Mouse (Mus musculus) liver, embryonic 14.5 days (tissue): Measurements from ENCODE around the gene Gprc5b. TPM values are rescaled to one million over a fixed set of nuclear protein-coding genes. Genes with fewer than 3 reads are reported as not detected.

Source experiments
- ATAC-seq: fragments of 200-750 bp; cut with Nextera tagmentation; 2 replicates; pipeline ENCODE4 v1.8.0; 2017; ENCODE audit warnings: moderate number of reproducible peaks, mild to moderate bottlenecking, moderate library complexity; ENCODE audit not compliant: insufficient read depth
- DNase-seq, 3 experiments: peaks; one replicate each; pipeline ENCODE4 v3.0.0-alpha.2; 2012 to 2013; ENCODE audit warnings: low read depth in 3 of 3, low spot score in 3 of 3
- H3K27ac ChIP-seq: fragments of 300-500 bp; sonication (generic); 2 replicates; pipeline ENCODE4 v1.5.1; 2014; ENCODE audit warnings: moderate library complexity, mild to moderate bottlenecking, control low read depth, inconsistent platforms
- H3K27me3 ChIP-seq: fragments of 300-500 bp; sonication (generic); 2 replicates; pipeline ENCODE4 v1.6.1; 2014; ENCODE audit warnings: mild to moderate bottlenecking, low read length, moderate library complexity; ENCODE audit not compliant: control insufficient read depth, insufficient read depth
- H3K36me3 ChIP-seq: fragments of 300-500 bp; sonication (generic); replicated peaks from 2 replicates; pipeline ENCODE4 v1.6.1; 2014; ENCODE audit warnings: low read depth; ENCODE audit not compliant: control insufficient read depth, insufficient read depth
- H3K4me1 ChIP-seq, 2 experiments: fragments of 200-500 bp in 1 of 2; fragments of 300-500 bp in 1 of 2; sonication (generic) in 1 of 2; replicated peaks; 2 replicates each; pipeline ENCODE4 v1.6.1; 2012 to 2014; ENCODE audit warnings: antibody characterized with exemption in 1 of 2, inconsistent platforms in 1 of 2, low read length in 1 of 2; ENCODE audit not compliant: control insufficient read depth in 2 of 2, insufficient read depth in 2 of 2
- H3K4me2 ChIP-seq: fragments of 300-500 bp; sonication (generic); 2 replicates; pipeline ENCODE4 v1.6.1; 2014; ENCODE audit warnings: low read depth, mild to moderate bottlenecking, control low read depth, moderate library complexity
- H3K4me3 ChIP-seq, 2 experiments: fragments of 200-500 bp in 1 of 2; fragments of 300-500 bp in 1 of 2; sonication (generic) in 1 of 2; 2 replicates each; pipeline ENCODE4 v1.5.1; 2012 to 2014; ENCODE audit warnings: low read depth in 2 of 2, low read length in 2 of 2, mild to moderate bottlenecking in 2 of 2, control low read depth in 1 of 2, inconsistent platforms in 1 of 2, moderate library complexity in 1 of 2; ENCODE audit not compliant: insufficient read depth in 1 of 2
- H3K9ac ChIP-seq: fragments of 300-500 bp; sonication (generic); replicated peaks from 2 replicates; pipeline ENCODE4 v1.6.1; 2014; ENCODE audit warnings: mild to moderate bottlenecking, control low read depth, moderate library complexity
- H3K9me3 ChIP-seq: fragments of 300-500 bp; sonication (generic); 2 replicates; pipeline ENCODE4 v1.6.1; 2016; ENCODE audit warnings: low read length, mixed read lengths; ENCODE audit not compliant: control insufficient read depth
- CTCF ChIP-seq: IDR thresholded peaks from 2 replicates; pipeline ENCODE4 v1.5.1; 2016; ENCODE audit warnings: antibody characterized with exemption, low read depth, control low read depth
- EP300 ChIP-seq: IDR thresholded peaks from 2 replicates; pipeline ENCODE4 v1.6.1; 2016; ENCODE audit warnings: antibody characterized with exemption, low read depth
- WGBS: fragments of 180-500 bp; shearing (Covaris S2); extraction: QIAGEN DNeasy Blood & Tissue Kit; methylation state at CpG from one replicate; pipeline ENCODE4 v1.1.7; 2014; ENCODE audit not compliant: insufficient replicate concordance; 5-methylcytosine and 5-hydroxymethylcytosine counted together
- polyA plus RNA-seq, 2 experiments: library from polyadenylated mRNA; depleted of rRNA in 1 of 2; stranded (reverse) in 1 of 2; unstranded in 1 of 2; fragments of >200 nt; fragmentation: Nextera tagmentation in 1 of 2; extraction: Ambion mirVana in 1 of 2; gene quantifications; 2 replicates each; pipeline versions ENCODE4 v1.2.1 to v1.2.3; 2012 to 2014

The Gprc5b gene
- polyA plus RNA-seq, 2 experiments: 0.30 to 0.76 TPM

GRCm38 (mm10) chr7:119001965-119002364 lies 7.0 kb upstream of the Gprc5b start:
- DNase-seq: no peak
- WGBS: 71% methylated on average over 2 of the region's 2 CpGs

GRCm38 (mm10) chr7:118999857-119000256 lies 4.8 kb upstream of the Gprc5b start:
- Histone ChIP-seq H3K27ac (no peak overlapping the region), H3K4me1 (peaks cover 0 to 6% of the 10 kb centered on the region in 2 experiments; a peak in 2 of 4 replicates), H3K27me3 (peaks cover 9% of the 10 kb centered on the region), H3K9me3 (no peaks in the 10 kb centered on the region), H3K4me3 (no peak overlapping the region), H3K9ac (no peak overlapping the region), H3K4me2 (no peak overlapping the region), H3K36me3 (no peaks in the 10 kb centered on the region)
- TF ChIP-seq EP300 (no peak), CTCF (no peak)
- WGBS: 53% methylated on average over 2 of the region's 2 CpGs
- DNase-seq: no peak
- ATAC-seq: no peak

More at GRCm38 (mm10) chr7:119001965-119002364, 7.0 kb upstream of the Gprc5b start:
- no peaks in the 10 kb centered on the region for H3K27me3 ChIP-seq
- no peak overlapping the region for H3K27ac ChIP-seq
- ATAC-seq: no peak
- H3K4me2 ChIP-seq: no peak overlapping the region
- H3K9ac ChIP-seq: no peak overlapping the region
- H3K9me3 ChIP-seq: no peaks in the 10 kb centered on the region
- no peaks in the 10 kb centered on the region for H3K4me1 ChIP-seq
- no peak overlapping the region for H3K4me3 ChIP-seq
- TF ChIP-seq EP300: no peak
- TF ChIP-seq CTCF: no peak
- no peaks in the 10 kb centered on the region for H3K36me3 ChIP-seq

GRCm38 (mm10) chr7:118996137-118996837 lies 1.3 kb upstream of the Gprc5b start:
- no peak for TF ChIP-seq EP300
- peak; percentile 94 for TF ChIP-seq CTCF
- H3K27me3 ChIP-seq: peaks cover 29% of the 10 kb centered on the region
- no peak overlapping the region for H3K27ac ChIP-seq
- 8% methylated on average over 13 of the region's 13 CpGs for WGBS
- ATAC-seq: peak; percentile 48; the same call in 1 of the 2 replicates
- no peak overlapping the region for H3K9ac ChIP-seq
- peaks cover 0 to 6% of the 10 kb centered on the region in 2 experiments; a peak in 2 of 4 replicates for H3K4me1 ChIP-seq
- no peak overlapping the region for H3K4me3 ChIP-seq
- DNase-seq: peak; percentile 39 to 45 (median 42)
- no peaks in the 10 kb centered on the region for H3K9me3 ChIP-seq
- H3K36me3 ChIP-seq: no peaks in the 10 kb centered on the region
- no peak overlapping the region for H3K4me2 ChIP-seq

DNA sequence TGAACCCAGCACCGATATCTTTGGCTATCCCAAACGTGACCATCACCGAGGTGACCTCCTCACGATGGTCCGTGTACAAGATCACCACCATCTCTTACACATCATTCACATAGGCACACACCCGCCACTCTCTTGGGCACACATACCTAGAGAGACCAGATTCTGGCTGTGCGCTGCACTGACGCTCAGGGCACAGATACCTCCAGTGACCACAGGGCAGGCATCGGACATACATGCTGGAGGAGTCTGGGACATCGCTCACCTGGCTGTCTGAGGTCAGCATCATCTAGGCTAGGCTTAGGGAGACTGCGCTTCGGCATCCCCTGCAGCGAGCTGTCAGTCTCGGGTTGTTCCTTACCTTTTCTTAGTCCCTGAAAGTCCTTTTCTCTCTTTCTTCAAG lies 660 bp upstream of the Gprc5b start:
- Histone ChIP-seq H3K4me1 (peaks cover 0 to 6% of the 10 kb centered on the region in 2 experiments; a peak in 2 of 4 replicates), H3K4me2 (peak overlapping the region; percentile 60), H3K27ac (no peak overlapping the region), H3K27me3 (peaks cover 29% of the 10 kb centered on the region), H3K9me3 (no peaks in the 10 kb centered on the region), H3K36me3 (no peaks in the 10 kb centered on the region), H3K9ac (no peak overlapping the region), H3K4me3 (no peak overlapping the region)
- no peak for ATAC-seq
- DNase-seq: no peak
- TF ChIP-seq CTCF: no peak
- no peak for TF ChIP-seq EP300
- WGBS: 13% methylated on average over 14 of the region's 14 CpGs

- no peak for DNase-seq
- no peaks in the 10 kb centered on the region for H3K36me3 ChIP-seq
- H3K27me3 ChIP-seq: peaks cover 29% of the 10 kb centered on the region
- ATAC-seq: 0 out of 2 replicates have a peak, but pooled peaks have one; percentile 7
- no peak overlapping the region for H3K9ac ChIP-seq
- peak overlapping the region; percentile 60 for H3K4me2 ChIP-seq
- peaks cover 0 to 8% of the 10 kb centered on the region in 2 experiments; a peak in 2 of 4 replicates for H3K4me1 ChIP-seq
- TF ChIP-seq CTCF (no peak), EP300 (no peak)
- H3K9me3 ChIP-seq: no peaks in the 10 kb centered on the region
- H3K27ac ChIP-seq: no peak overlapping the region
- WGBS: 2% methylated on average over 21 of the region's 21 CpGs
- H3K4me3 ChIP-seq: peak overlapping the region; percentile 44 to 46
These were observed 674 bp downstream of the Gprc5b start for GRCm38 (mm10) chr7:118994231-118994842.
